Mouse (Mus musculus) ES-E14 (cell line): ENCODE data around the gene Fam168a.

Experiments
- MAFK ChIP-seq: IDR thresholded peaks from 2 replicates; pipeline ENCODE4 v1.6.1; 2014; ENCODE audit warnings: mild to moderate bottlenecking, low read depth, low read length, inconsistent platforms; ENCODE audit not compliant: insufficient read depth
- ZC3H11A ChIP-seq: IDR thresholded peaks from 2 replicates; pipeline ENCODE4 v1.6.1; 2012; ENCODE audit warnings: low read depth, mild to moderate bottlenecking, inconsistent platforms, low read length, borderline replicate concordance
- ZNF384 ChIP-seq: IDR thresholded peaks from 2 replicates; pipeline ENCODE4 v1.6.1; 2012; ENCODE audit warnings: low read depth, low read length, inconsistent platforms

- TF ChIP-seq ZC3H11A (no peak), MAFK (no peak), ZNF384 (no peak)
These were observed 79.6 kb downstream of the Fam168a start for GRCm38 (mm10) chr7:100786078-100786477.
